Mouse (Mus musculus): Measurements from ENCODE around the gene Cenpm.

Gene Cenpm

GRCm38 (mm10) chr15:82212752-82213063, 31.8 kb downstream of the Cenpm start, which contains the start of gene Shisa8:
Shisa8 (minus strand) TSS chr15:82212815.
- no peak for DNase-seq

DNA sequence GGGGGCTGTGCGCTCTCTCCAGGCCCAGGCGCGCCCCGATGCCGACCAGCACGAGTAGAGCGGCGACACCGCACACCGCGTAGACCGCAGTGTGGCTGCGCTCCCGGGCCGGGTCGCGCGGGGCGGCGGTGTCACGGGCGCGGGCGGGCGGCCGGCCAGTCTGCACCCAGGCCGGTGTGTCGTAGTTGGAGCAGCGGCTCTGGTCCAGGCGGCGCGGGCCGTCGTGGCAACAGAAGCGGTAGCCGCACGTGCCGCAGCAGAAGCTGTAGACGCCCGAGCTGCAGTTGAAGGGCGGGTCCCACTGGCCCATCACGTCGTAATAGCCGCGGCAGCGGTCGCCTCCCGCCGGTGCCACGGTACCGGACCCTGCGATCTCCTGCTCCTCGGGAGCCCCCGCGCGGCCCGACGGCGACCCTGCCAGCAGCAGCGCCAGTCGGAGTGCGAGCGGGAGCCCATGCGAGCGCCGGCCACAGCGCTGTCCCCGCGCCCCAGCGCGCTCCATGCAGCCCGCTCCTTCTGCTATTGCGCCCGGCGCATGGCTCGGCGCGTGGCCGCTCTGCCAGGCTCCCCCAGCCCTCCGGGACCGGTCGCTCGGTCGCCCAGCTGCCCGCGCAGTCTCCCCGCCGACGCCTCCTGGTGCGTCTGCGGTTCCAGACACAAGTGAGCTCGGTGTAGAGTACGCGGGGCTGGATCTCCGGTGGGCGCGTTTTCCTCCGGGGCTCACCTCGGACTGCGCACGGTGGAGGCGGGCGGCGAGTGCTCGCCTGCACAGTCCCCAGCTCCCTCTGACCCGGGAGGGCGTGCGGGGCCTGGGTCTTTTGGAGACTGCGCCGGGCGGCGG, 32.4 kb downstream of the Cenpm start:
- no peak for DNase-seq

GRCm38 (mm10) chr15:82211281-82211680, 33.3 kb downstream of the Cenpm start:
- no peak for DNase-seq

- DNase-seq = no peak
These were observed 33.7 kb downstream of the Cenpm start for GRCm38 (mm10) chr15:82210801-82211200.

GRCm38 (mm10) chr15:82209295-82210050, 35.1 kb downstream of the Cenpm start:
- no peak for DNase-seq

DNA sequence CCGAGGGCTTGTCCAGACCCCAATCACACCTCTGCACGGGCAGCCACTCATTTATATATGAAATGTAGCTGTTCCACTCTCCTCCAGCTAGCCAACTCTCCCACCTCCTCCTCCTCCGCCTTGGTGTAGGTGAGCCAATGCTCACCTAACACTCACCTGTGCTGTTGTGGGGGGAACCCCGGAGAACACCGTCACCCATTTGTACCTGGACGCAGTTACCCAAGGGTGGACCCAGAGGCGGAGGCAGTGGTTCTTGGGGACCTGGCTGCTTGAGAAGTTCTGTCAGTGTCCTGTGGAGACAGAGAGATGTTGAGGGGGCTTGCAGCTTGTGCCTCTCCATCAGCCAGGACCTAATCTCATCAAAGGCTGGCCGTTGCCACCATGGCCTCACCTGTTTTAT, 36.2 kb downstream of the Cenpm start:
- no peak for DNase-seq

GRCm38 (mm10) chr15:82207504-82208219, 36.9 kb downstream of the Cenpm start:
- DNase-seq = no peak

GRCm38 (mm10) chr15:82207105-82207459, 37.5 kb downstream of the Cenpm start:
- DNase-seq = no peak

DNA sequence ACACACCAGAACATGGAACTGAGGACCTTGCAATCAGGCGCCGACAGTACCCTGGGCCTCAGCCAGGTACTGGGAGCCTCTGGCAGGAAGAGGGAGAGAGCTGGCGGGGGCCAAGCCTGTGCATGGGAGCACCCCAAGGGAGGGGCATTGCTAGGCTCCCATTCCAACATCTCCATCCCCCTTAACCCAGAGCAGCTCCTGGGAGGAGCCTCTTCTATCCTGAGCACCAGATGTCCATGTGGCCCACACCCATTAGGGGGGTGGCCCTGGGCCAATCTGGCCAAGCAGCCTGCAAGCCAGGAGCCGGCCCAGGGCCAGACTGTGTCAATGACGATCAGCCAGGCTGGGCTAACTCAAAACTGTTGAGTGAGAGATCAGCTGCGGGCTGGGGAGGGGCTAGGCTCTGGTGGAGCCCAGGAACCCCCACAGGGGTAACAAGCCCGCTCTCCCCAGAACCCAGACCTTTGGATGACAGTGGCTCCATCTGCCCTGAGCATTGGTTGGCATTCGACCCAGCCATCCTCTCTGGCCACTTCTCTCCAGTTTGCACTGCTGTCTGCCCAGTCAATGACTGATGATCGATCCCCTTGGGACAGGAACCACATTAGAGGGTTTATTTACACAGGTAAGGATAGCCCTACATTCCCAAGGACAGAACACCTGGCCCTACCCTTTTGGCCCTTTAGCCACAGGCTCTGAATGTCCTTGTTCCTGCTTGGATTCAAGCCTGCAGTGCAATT, 38.0 kb downstream of the Cenpm start:
- DNase-seq = no peak

GRCm38 (mm10) chr15:82204680-82205371, 39.7 kb downstream of the Cenpm start:
- DNase-seq = no peak

DNA sequence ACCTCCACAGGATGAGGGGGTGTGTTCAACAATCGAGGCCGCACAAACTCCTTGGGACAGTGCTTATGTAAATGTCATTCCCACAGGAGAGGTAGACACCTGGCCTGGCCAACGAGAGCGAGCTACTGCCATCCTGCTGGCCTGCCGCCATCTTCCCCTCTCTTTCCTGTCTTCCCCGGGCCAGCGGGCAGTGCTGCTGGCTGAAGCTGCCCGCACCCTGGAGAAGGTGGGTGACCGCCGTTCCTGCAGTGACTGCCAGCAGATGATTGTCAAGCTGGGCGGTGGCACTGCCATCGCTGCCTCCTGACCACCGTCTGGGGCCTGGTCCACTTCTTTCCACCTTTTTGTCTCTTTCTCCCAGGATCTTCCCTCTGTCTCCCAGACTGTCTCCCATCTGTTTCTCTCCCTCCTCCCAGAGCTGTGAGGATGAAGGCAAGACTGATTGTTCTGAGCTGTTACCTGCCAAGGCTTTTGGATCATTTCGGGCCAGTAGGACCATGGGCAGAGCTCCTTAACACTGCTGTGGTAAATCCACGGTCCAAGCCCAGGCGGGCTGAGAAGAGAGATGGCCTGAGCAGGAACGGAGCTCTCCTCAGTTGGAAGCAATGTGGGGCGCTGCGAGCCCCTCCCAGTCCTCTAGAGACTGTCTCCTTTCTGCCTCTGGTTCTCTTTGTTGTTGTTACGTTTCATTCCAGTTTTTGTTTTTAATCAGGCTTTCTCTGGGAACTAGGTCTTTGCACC, 40.8 kb downstream of the Cenpm start:
- no peak for DNase-seq

GRCm38 (mm10) chr15:82203090-82203489, 41.5 kb downstream of the Cenpm start:
- no peak for DNase-seq

DNA sequence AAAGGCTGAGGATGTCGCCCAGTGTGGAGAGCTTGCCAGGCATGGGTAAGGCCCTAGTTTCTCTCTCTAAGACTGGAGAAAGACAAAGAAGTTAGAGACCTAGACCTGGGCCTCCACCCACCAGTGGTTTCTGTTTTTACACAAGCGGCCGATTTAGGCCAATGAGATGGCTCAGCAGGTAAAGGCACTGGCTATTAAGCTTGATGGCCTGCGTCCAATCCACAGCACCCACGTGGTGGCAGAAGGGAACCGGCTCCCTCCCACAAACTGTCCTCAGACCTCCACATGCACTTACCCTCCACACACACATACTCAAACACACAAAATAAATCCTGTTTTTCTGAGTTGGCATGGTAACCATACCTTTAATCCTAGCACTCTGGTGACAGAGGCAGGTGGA, 42.5 kb downstream of the Cenpm start:
- no peak for DNase-seq

DNA sequence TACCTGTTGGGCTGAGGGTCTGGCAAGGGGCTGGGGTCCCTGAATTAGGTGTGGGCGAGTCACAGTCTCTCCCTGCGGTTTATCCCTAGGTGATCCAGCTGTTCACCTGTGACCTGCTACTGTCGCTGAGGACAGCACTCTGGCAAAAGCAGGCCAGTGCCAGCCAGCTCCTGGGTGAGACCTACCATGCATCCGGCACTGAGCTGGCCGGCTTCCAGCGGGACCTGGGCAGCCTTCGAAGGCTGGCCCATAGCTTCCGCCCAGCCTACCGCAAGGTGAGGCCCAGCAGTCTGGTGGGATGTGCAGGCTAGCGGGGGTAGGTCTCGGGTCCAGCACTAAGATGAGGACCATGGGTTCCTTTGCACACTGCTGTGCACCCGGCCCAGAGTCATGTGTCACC, 45.0 kb downstream of the Cenpm start:
- DNase-seq = no peak

GRCm38 (mm10) chr15:82198342-82198741, 46.2 kb downstream of the Cenpm start:
- DNase-seq = no peak

GRCm38 (mm10) chr15:82197937-82198336, 46.6 kb downstream of the Cenpm start:
- DNase-seq = no peak

GRCm38 (mm10) chr15:82197246-82197750, 47.2 kb downstream of the Cenpm start:
- DNase-seq = no peak

DNA sequence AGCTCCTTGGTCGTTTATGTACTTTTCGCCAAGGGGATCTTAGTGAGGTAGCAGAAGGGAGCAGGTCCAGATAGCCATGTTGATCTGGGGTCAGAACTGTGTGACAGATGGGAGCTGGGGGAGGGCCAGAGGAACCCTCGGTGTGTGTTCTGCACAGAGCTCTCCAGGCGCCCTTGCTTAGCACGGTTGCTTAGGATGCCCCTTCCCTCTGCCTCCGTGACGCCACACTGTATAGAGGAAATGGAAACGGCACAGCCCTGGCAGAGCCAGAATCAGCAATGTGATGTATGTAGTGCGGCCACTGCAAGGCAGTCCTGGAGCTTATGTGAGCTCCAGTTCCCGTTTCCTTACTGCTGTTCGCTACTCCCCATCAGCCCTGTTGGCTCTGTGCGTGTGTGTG, 48.2 kb downstream of the Cenpm start:
- DNase-seq = no peak

DNA sequence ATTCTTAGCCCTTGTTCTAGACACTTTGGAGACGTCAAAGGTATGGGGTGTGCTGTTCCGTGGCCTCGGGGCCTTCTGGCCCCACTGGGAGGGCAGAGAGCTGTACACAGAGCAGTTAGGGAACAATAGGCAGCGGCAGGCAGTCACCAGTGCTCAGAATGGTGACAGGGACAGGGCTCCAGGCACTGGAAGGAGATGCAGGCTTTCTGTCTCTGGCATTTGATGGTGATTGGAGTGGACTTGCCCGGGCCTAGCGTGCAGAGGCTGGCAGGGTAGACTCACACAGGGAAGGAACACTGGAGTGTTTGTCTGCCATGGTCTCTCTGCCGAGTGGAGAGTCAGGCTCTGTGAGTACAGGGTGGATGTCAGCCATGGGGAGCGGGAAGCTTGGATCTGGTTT, 51.9 kb downstream of the Cenpm start:
- no peak for DNase-seq

DNA sequence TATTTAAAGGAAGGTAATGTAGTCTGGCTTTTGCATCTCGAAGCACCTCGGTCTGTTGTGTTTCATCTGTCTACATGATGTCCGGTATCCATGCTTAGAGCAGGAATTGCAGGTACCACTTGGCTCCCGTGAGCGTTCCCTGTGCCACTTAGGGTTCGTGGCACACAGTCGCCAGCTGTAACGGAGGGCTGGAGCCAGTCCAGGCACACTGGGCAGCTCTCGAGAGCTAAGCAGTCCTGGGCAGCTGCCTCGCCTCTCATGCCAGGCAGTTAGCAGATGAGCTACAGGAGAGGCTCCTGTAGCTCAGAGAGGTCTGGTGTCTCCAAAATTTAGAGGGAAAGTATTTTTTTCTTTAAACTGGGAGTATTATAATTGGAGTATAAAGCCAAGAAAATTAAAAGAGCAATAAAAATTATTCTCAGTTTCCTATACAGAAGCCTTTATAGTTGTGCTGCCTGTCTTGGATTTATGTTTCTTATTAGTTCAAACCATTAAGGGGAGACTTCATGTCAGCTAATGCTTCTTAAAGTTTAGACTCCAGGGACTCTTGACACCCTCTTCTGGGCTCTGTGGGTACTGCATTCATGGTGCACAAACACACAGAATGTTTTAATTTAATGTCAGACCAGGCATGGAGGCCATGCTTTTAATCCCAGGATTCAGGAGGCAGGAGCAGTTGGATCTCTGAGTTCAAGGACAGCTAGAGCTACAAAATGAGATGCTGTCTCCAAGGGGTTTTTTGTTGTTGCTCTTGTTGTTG, 55.9 kb downstream of the Cenpm start:
- peak; percentile 68 for DNase-seq

DNA sequence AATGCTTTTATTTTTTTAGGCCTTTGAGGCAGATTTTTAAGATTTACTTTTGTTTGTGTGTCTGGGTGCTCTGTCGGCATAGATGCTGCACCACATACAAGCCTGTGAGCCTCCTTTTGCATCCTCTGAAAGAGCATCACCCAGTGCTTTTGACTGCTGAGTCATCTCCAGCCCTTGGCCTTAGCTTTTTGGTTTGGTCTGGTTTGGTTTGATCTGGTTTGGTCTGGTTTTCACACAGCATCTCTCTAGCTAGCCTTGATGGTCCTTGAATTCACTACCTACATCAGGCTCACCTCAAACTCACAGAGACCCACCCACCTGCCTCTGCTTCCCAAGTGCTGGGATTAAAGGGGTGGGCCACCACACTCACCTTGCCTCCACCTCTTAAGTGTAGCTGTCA, 56.6 kb downstream of the Cenpm start:
- no peak for DNase-seq

Data from thymus, postnatal 14 days (tissue).